Comparison of ENCODE assay signal across 7 mouse cellular contexts in genomic region chr4:108834115-108834970, GRCm38 (mm10). TPM values are rescaled to one million over a fixed set of nuclear protein-coding genes. Genes with fewer than 3 reads are reported as not detected.
DNase-seq lines count a peak whose midpoint lies in the region; ATAC-seq and TF ChIP-seq lines count a peak whose summit lies in the region.

TSS of gene Txndc12 (plus strand) at chr4:108834601.

- peak; percentile 34; the same call in 1 of the 2 replicates for TF ChIP-seq CTCF in intestine, postnatal 0 days (IDR thresholded peaks at IDR 0.05; ENCODE audit: low read depth)
- TF ChIP-seq CTCF in small intestine, adult 2 months (IDR thresholded peaks at IDR 0.05; ENCODE audit: extremely low read depth, insufficient read length, insufficient replicate concordance, low read depth, low read length) = no peak

- H3K27ac ChIP-seq in embryonic facial prominence, embryonic 10.5 days (replicated peaks) = peak within 1 kb of the TSS; percentile 100
- H3K27ac ChIP-seq in intestine, postnatal 0 days (ENCODE audit: low read depth, low read length) = peak within 1 kb of the TSS; percentile 92
- H3K27ac ChIP-seq in midbrain, embryonic 12.5 days (replicated peaks) = peak within 1 kb of the TSS; percentile 99
- peak within 1 kb of the TSS; percentile 71 for H3K27ac ChIP-seq in small intestine, adult 2 months (ENCODE audit: insufficient read depth, low read depth, low read length)

- DNase-seq in adrenal gland, postnatal 14 days = peak; percentile 88
- peak; percentile 89 for DNase-seq in embryonic facial prominence, embryonic 10.5 days (ENCODE audit: low spot score)
- peak; percentile 83 for DNase-seq in gonadal fat pad, adult 2 months (ENCODE audit: low read depth)
- peak; percentile 87 for DNase-seq in left cerebral cortex, postnatal 4 days

- intact Hi-C loops in left cerebral cortex, postnatal 4 days (cut with DNase I) = no loop called here

- peak within 1 kb of the TSS; percentile 96 for H3K9ac ChIP-seq in intestine, postnatal 0 days (ENCODE audit: low read depth, low read length)
- H3K9ac ChIP-seq in midbrain, embryonic 12.5 days (replicated peaks) = peak within 1 kb of the TSS; percentile 99

- under 1% methylated on average over 34 of the region's 34 CpGs for WGBS in embryonic facial prominence, embryonic 10.5 days
- WGBS in intestine, postnatal 0 days = under 1% methylated on average over 34 of the region's 34 CpGs
- under 1% methylated on average over 34 of the region's 34 CpGs for WGBS in midbrain, embryonic 12.5 days
- WGBS in small intestine, adult 2 months = under 1% methylated on average over 34 of the region's 34 CpGs

- no peaks in the 10 kb centered on the region for H3K9me3 ChIP-seq in embryonic facial prominence, embryonic 10.5 days
- no peaks in the 10 kb centered on the region for H3K9me3 ChIP-seq in intestine, postnatal 0 days (ENCODE audit: control insufficient read depth)
- no peaks in the 10 kb centered on the region for H3K9me3 ChIP-seq in midbrain, embryonic 12.5 days

- peaks cover 29% of the 10 kb centered on the region for H3K4me1 ChIP-seq in embryonic facial prominence, embryonic 10.5 days
- no peaks in the 10 kb centered on the region for H3K4me1 ChIP-seq in intestine, postnatal 0 days (replicated peaks; ENCODE audit: control insufficient read depth, insufficient read depth, low read length)
- H3K4me1 ChIP-seq in midbrain, embryonic 12.5 days = peaks cover 33% of the 10 kb centered on the region
- peaks cover 7% of the 10 kb centered on the region; the same call in 1 of the 2 replicates for H3K4me1 ChIP-seq in small intestine, adult 2 months (ENCODE audit: control insufficient read depth, insufficient read depth, insufficient read length, low read length)

- H3K36me3 ChIP-seq in embryonic facial prominence, embryonic 10.5 days (replicated peaks) = peaks cover 11% of the 10 kb centered on the region
- peaks cover 6% of the 10 kb centered on the region; the same call in 1 of the 2 replicates for H3K36me3 ChIP-seq in intestine, postnatal 0 days (ENCODE audit: control insufficient read depth, insufficient read depth)
- peaks cover 7% of the 10 kb centered on the region for H3K36me3 ChIP-seq in midbrain, embryonic 12.5 days
- H3K36me3 ChIP-seq in small intestine, adult 2 months (ENCODE audit: control insufficient read depth, insufficient read depth, low read length) = 0 out of 2 replicates have a peak, but pooled peaks cover 5% of the 10 kb centered on the region

- H3K4me2 ChIP-seq in intestine, postnatal 0 days (replicated peaks; ENCODE audit: low read depth) = peak within 1 kb of the TSS; percentile 73
- peak within 1 kb of the TSS; percentile 82 for H3K4me2 ChIP-seq in midbrain, embryonic 12.5 days (replicated peaks)

- ATAC-seq in intestine, postnatal 0 days = peak; percentile 74
- peak; percentile 77 for ATAC-seq in midbrain, embryonic 12.5 days (ENCODE audit: low FRiP score, low read depth)

- no peaks in the 10 kb centered on the region for H3K27me3 ChIP-seq in embryonic facial prominence, embryonic 10.5 days (replicated peaks; ENCODE audit: low read depth, poor library complexity, severe bottlenecking)
- H3K27me3 ChIP-seq in intestine, postnatal 0 days (replicated peaks; ENCODE audit: control insufficient read depth, insufficient read depth, low read length) = no peaks in the 10 kb centered on the region
- H3K27me3 ChIP-seq in midbrain, embryonic 12.5 days = no peaks in the 10 kb centered on the region
- H3K27me3 ChIP-seq in small intestine, adult 2 months (ENCODE audit: control insufficient read depth, insufficient read depth, low read length) = no peaks in the 10 kb centered on the region

- H3K4me3 ChIP-seq in embryonic facial prominence, embryonic 10.5 days = peak within 1 kb of the TSS; percentile 97
- peak within 1 kb of the TSS; percentile 99 for H3K4me3 ChIP-seq in intestine, postnatal 0 days (ENCODE audit: low read depth, low read length)
- peak within 1 kb of the TSS; percentile 94 for H3K4me3 ChIP-seq in midbrain, embryonic 12.5 days
- H3K4me3 ChIP-seq in small intestine, adult 2 months (ENCODE audit: low read depth, low read length) = peak within 1 kb of the TSS; percentile 84

- TF ChIP-seq POLR2A in small intestine, adult 2 months (IDR thresholded peaks at IDR 0.05; ENCODE audit: low read depth, low read length) = peak; percentile 36; the same call in 1 of the 2 replicates

RNA-seq across cellular contexts. Expression of gene Txndc12, which starts in this region (rescaled TPM):
- total RNA-seq in adrenal gland, postnatal 14 days (2021) = 63.8 and 73.9 TPM in 2 replicates
- 92.3 and 92.8 TPM in 2 replicates for polyA plus RNA-seq in embryonic facial prominence, embryonic 10.5 days (2016; fragmentation: Nextera tagmentation; extraction: Ambion mirVana)
- 20.5 and 24.2 TPM in 2 replicates for polyA plus RNA-seq in gonadal fat pad, adult 2 months (2012; rRNA removed)
- polyA plus RNA-seq in intestine, postnatal 0 days (2015; fragmentation: Nextera tagmentation; extraction: Ambion mirVana) = 52.3 and 52.7 TPM in 2 replicates
- 10 to 100 TPM; 52.4 to 55.6 TPM for total RNA-seq in left cerebral cortex, postnatal 4 days (2021)
- 99.0 and 105 TPM in 2 replicates for polyA plus RNA-seq in midbrain, embryonic 12.5 days (2016; fragmentation: Nextera tagmentation; extraction: Ambion mirVana)
- 2.9 and 4.0 TPM in 2 replicates for polyA plus RNA-seq in small intestine, adult 2 months (2012; rRNA removed)

Comparison
In these comparisons a context has a peak if more than half of its experiments do, and no peak if none do; other contexts are left out.
1. Peak in every context shown above with its lines: DNase-seq, ATAC-seq, H3K4me3 ChIP-seq and H3K27ac ChIP-seq.